ENCODE assay signal across 13 mouse cellular contexts in genomic region chr12:108455004-108455403, GRCm38 (mm10).
A peak's percentile ranks its signal among the peaks of the same experiment; 100 is the strongest.
DNase-seq lines count a peak whose midpoint lies in the region; ATAC-seq lines count a peak whose summit lies in the region.
"Had no signal": no experiment of that assay in that cellular context is flagged by ENCODE, and none has a peak within 500 bp of the region (broad histone marks: within the 10 kb centered on the region; RNA-seq: fewer than 3 reads in every experiment).

No protein-coding gene starts in this region.

- ATAC-seq in forebrain, embryonic 15.5 days (replicated peaks) = peak; percentile 60
- no peak for ATAC-seq in forebrain, embryonic 12.5 days (ENCODE audit: low FRiP score)

- 69% methylated on average over 4 of the region's 4 CpGs for WGBS in forebrain, embryonic 15.5 days
- 88% methylated on average over 4 of the region's 4 CpGs for WGBS in forebrain, embryonic 12.5 days

- peaks cover 34% of the 10 kb centered on the region for H3K4me1 ChIP-seq in forebrain, embryonic 15.5 days
- H3K4me1 ChIP-seq in forebrain, embryonic 12.5 days = peaks cover 19% of the 10 kb centered on the region
- H3K4me1 ChIP-seq: liver, embryonic 13.5 days had no signal

- no peak overlapping the region for H3K4me3 ChIP-seq in forebrain, embryonic 15.5 days
- H3K4me3 ChIP-seq in forebrain, embryonic 12.5 days (replicated peaks) = no peak overlapping the region
- H3K4me3 ChIP-seq: left cerebral cortex, adult 2 months; liver, embryonic 13.5 days; myocyte had no signal

- H3K9ac ChIP-seq in forebrain, embryonic 15.5 days (replicated peaks) = no peak overlapping the region
- no peak overlapping the region for H3K9ac ChIP-seq in forebrain, embryonic 12.5 days
- H3K9ac ChIP-seq: hindbrain, embryonic 14.5 days; liver, embryonic 13.5 days had no signal

- no peak overlapping the region for H3K4me2 ChIP-seq in forebrain, embryonic 15.5 days (replicated peaks)
- H3K4me2 ChIP-seq in forebrain, embryonic 12.5 days = no peak overlapping the region
- H3K4me2 ChIP-seq: hindbrain, embryonic 14.5 days; liver, embryonic 13.5 days had no signal

- intact Hi-C loops in left cerebral cortex, postnatal 14 days (cut with DNase I) = no loop called here

- no peaks in the 10 kb centered on the region for H3K27me3 ChIP-seq in forebrain, embryonic 15.5 days
- H3K27me3 ChIP-seq in forebrain, embryonic 12.5 days = no peaks in the 10 kb centered on the region

- peak; percentile 27 to 45 for DNase-seq in left cerebral cortex, postnatal 14 days (ENCODE audit: low spot score in 2 of 2)
- DNase-seq in left cerebral cortex, adult 9 months (ENCODE audit: low spot score in 2 of 2) = no peak
- DNase-seq in brain, adult 2 months (ENCODE audit: low read depth, low spot score) = peak; percentile 94
- peak; percentile 92 for DNase-seq in cerebellum, postnatal 14 days
- no peak for DNase-seq in neural tube, embryonic 10.5 days (ENCODE audit: extremely low spot score, low spot score)
- DNase-seq in thymus, postnatal 4 days = no peak
- DNase-seq: liver, embryonic 13.5 days had no signal

- peak overlapping the region; percentile 67 for H3K27ac ChIP-seq in forebrain, embryonic 15.5 days (replicated peaks)
- no peak overlapping the region for H3K27ac ChIP-seq in forebrain, embryonic 12.5 days
- H3K27ac ChIP-seq: hindbrain, embryonic 14.5 days; left cerebral cortex, adult 2 months; liver, embryonic 13.5 days had no signal

- peaks cover 7% of the 10 kb centered on the region; the same call in 1 of the 2 replicates for H3K36me3 ChIP-seq in forebrain, embryonic 15.5 days
- H3K36me3 ChIP-seq in forebrain, embryonic 12.5 days (replicated peaks) = peaks cover 10% of the 10 kb centered on the region; the same call in 1 of the 2 replicates
- H3K36me3 ChIP-seq: G1E; liver, embryonic 13.5 days had no signal

- H3K9me3 ChIP-seq in forebrain, embryonic 15.5 days = no peaks in the 10 kb centered on the region
- 0 out of 2 replicates have a peak, but pooled peaks cover 3% of the 10 kb centered on the region for H3K9me3 ChIP-seq in forebrain, embryonic 12.5 days
- H3K9me3 ChIP-seq: liver, embryonic 13.5 days had no signal

Comparison
In these comparisons a context has a peak if more than half of its experiments do, and no peak if none do; other contexts are left out.
1. DNase-seq: peak in left cerebral cortex, postnatal 14 days (2 of 2), brain, adult 2 months (single experiment) and cerebellum, postnatal 14 days (2 of 2); none in left cerebral cortex, adult 9 months (0 of 2), neural tube, embryonic 10.5 days (single experiment) and thymus, postnatal 4 days (single experiment).